Mouse (Mus musculus) lung, postnatal 4 days (tissue): ENCODE measurements at regions not wholly inside any gene's neighbourhood (a gene's known extent, or its start where the extent isn't known, plus 50 kb on each side); places are given as distances from the start of the nearest gene placed in this dataset.
"Not testable (repeated sequence)": the region's sequence is repeated elsewhere in the genome, so short reads cannot be mapped to it uniquely, and the experiment has no call there.

ENCODE experiments used
- DNase-seq, 2 experiments: peaks; one replicate each; pipeline ENCODE4 v3.0.0; 2021

- DNase-seq, result no peak
Observed at GRCm38 (mm10) chr3:126011269-126011668, 72.8 kb upstream of the Ugt8a start.

GRCm38 (mm10) chr3:126016166-126016565 lies 77.7 kb upstream of the Ugt8a start:
- no peak for DNase-seq

- no peak for DNase-seq
Observed at GRCm38 (mm10) chr3:126044327-126044726, 105.9 kb upstream of the Ugt8a start.

DNA sequence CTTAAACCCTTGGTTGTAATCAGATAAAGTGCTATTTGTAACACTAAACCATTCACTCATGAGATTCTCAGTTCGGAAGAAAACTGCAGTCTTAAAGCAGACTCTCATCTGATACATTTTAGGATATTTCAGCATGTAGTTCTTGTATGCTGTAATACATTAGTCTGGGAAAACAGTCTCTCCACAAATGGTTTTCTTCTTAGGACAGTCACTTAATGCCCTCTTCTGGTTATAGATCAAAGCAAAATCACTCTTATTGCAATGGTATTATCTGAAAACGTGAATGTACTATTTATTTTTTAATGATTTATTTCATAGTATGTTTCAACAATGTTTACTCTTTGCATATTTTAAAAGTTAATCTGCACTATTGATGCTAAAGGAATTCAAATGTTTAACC lies 106.4 kb upstream of the Ugt8a start:
- DNase-seq, result no peak

GRCm38 (mm10) chr3:126045992-126046786 lies 107.8 kb upstream of the Ugt8a start:
- no peak for DNase-seq

DNA sequence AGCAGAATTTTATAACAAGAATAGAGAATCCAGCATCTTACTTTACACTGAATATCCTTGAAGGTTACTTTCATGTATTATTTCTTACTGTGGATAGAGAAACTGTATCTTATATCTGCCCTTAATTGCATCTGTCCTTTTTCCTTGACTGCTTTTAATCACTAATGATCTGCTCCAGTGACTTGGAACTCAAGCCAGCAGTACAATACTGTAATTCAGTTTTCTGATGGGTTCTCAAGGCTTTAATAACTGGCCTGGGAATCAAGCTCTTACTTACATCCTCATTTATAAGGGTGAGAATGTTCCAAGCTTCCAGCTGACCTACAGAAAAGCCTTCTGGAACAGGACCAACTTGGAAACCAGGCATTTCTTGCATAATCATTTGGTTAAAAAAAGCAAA lies 120.2 kb upstream of the Ugt8a start:
- DNase-seq, result no peak

DNA sequence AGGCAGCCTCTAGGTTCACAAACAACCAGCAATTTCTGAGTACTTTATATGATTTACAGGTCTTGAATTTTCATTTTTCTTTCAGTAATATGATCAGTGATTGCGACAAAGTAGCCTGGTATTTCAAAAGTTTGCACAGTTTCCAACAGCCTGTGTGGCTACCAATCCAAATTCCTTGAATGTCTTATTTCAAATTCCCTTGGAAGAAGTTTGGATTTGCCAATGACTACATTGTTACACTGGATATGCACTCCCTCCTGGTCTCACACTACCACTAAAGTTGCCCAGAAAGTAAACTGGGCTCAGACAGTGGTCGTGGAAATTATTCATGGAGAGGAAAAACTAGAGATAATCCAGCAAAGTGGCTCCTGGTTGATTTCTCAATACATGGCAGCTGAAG lies 166.7 kb upstream of the Ugt8a start:
- no peak for DNase-seq

GRCm38 (mm10) chr3:126109371-126109770 lies 171.0 kb upstream of the Ugt8a start:
- peak in 1 of 2 experiments; percentile 4 for DNase-seq

GRCm38 (mm10) chr3:126117849-126118248 lies 179.4 kb upstream of the Ugt8a start:
- DNase-seq, result no peak

DNA sequence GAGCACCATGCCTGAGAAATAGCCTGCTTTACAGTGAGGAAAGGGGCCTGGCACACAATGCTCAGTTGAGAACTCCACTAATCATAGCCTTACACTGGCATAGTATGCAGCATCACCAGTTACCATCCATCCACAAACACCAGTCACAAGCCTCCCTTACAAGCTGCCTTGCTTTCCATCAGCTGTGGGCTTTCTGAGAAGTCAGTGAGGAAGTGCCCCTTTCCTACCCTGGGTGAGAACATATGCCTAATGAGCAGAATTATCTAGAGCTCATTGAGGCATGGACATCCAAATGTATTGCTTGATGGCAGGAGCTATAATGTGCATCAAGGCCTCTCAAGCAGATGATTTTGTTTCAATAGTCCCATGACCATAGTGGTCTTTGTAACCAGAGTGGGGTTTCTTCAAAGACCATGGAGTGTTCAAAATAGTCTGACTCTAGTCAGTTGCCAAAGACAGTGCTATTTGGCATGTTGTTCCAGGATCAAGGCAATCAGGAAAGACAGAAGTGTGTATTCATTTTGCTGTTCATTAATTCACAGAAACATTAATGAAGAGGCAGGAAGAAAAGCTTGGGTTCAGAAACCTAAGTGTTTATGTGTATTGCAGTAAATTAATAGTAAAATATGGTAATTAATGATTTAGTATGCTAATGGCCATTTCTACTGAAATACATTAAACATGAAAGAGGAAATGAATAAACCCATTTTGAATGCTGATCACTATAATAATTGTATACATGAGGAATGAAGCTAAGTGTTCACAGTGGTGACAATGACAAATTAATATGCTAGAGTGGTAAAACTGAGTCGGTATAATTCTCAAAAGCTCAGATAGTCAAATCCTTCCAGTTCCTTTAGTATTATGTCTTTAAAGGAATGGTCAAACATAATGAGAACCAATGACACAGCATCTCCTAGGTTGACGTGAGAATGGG lies 184.2 kb upstream of the Ugt8a start:
- DNase-seq, result no peak

DNA sequence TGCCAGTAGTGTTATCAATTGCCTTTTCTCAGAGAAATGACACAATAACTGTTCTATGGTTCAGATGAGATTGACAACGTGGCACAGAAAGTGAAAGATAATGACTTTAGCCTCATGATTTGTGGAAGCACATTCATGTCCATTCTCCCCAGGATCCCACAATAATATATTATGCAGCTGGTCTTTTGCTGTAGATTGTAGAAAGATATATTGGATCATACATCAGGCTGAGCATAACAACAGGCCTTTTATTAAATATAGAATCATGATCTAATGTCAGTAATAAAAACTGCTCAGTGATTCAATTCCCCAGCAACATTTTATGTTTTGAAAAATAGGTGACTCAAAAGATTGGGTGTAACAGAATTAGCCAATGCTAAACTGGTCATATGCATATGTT lies 196.9 kb upstream of the Arsj start:
- DNase-seq, result no peak

GRCm38 (mm10) chr3:126209024-126209423 lies 154.5 kb upstream of the Arsj start:
- no peak for DNase-seq

- no peak for DNase-seq
Observed at GRCm38 (mm10) chr3:126210226-126210625, 153.3 kb upstream of the Arsj start.

DNA sequence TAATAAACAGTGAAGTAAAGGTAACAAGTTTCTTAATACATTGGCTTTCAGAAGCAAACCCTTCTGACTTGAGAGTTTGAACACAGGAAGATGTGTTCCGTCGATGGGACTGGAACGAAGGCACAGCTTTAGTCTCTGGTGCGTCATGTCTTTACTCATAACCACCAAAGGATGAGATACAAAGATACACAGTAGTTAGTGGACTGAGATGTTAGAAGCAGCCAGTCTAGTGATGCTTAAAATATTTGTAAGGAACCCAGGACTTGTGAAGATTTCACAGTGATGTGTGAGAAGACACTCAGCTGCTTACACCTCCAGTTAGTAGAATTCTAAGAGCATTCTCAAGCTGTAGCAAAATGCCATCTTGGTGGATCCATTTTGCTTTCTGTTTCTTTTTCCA lies 135.9 kb upstream of the Arsj start:
- DNase-seq, result no peak

- DNase-seq, result no peak
Observed at GRCm38 (mm10) chr3:126245834-126246233, 117.7 kb upstream of the Arsj start.

GRCm38 (mm10) chr3:126261270-126261669 lies 102.2 kb upstream of the Arsj start:
- no peak for DNase-seq

DNA sequence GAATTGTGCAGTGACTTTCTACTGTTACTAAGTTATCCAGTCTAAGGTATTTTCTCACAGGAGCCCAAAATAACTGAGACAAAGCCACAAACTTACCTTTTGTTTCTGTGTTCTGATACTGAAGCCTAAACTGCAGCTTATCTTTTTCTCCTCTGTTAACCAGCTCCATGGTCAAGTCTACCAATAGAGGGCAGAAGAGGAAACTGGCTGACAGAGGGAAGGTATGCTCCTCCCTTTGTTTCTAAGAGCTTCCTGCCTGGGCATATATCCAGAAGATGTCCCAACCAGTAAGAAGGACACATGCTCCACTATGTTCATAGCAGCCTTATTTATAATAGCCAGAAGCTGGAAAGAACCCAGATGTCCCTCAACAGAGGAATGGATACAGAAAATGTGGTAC lies 91.5 kb upstream of the Arsj start:
- not testable (repeated sequence) for DNase-seq

- no peak for DNase-seq
Observed at GRCm38 (mm10) chr3:126273566-126273965, 89.9 kb upstream of the Arsj start.

GRCm38 (mm10) chr3:126276008-126276700 lies 87.3 kb upstream of the Arsj start:
- no peak for DNase-seq

- DNase-seq, result no peak
Observed at GRCm38 (mm10) chr3:126284294-126285090, 79.0 kb upstream of the Arsj start.

GRCm38 (mm10) chr3:126292259-126292658 lies 71.2 kb upstream of the Arsj start:
- DNase-seq, result no peak

- no peak for DNase-seq
Observed at GRCm38 (mm10) chr3:126292830-126293229, 70.7 kb upstream of the Arsj start.
